21 mouse cellular contexts compared by ENCODE assay signal in genomic region chr3:41514683-41515305, GRCm38 (mm10). TPM values are rescaled to one million over a fixed set of nuclear protein-coding genes. Genes with fewer than 3 reads are reported as not detected.
DNase-seq lines count a peak whose midpoint lies in the region; ATAC-seq lines count a peak whose summit lies in the region.
"Had no signal": no experiment of that assay in that cellular context is flagged by ENCODE, and none has a peak within 500 bp of the region (broad histone marks: within the 10 kb centered on the region; RNA-seq: fewer than 3 reads in every experiment).

No protein-coding gene starts in this region.

- H3K4me2 ChIP-seq in hindbrain, embryonic 11.5 days (replicated peaks; ENCODE audit: low read depth, low read length) = no peak overlapping the region
- H3K4me2 ChIP-seq: forebrain, embryonic 12.5 days; heart, embryonic 12.5 days; liver, embryonic 15.5 days; midbrain, embryonic 15.5 days had no signal

- peak; percentile 29 for DNase-seq in kidney, adult 11 months
- no peak for DNase-seq in kidney, postnatal 36 days
- peak; percentile 15 for DNase-seq in lung, postnatal 36 days
- DNase-seq in lung, postnatal 4 days = no peak
- DNase-seq in hindbrain, embryonic 11.5 days (ENCODE audit: low spot score) = no peak
- DNase-seq in ovary, adult 18-20 months (ENCODE audit: low spot score) = no peak
- no peak for DNase-seq in left cerebral cortex, postnatal 10 days (ENCODE audit: extremely low spot score in 1 of 2, low spot score in 2 of 2)
- DNase-seq: adrenal gland, postnatal 36 days; cerebellum, adult 8-10 months; gastrocnemius, adult 2 months; heart, postnatal 36 days; thymus, postnatal 25 days had no signal

- 84% methylated on average over 11 of the region's 11 CpGs for WGBS in hindbrain, embryonic 11.5 days

- no peak overlapping the region for H3K9ac ChIP-seq in hindbrain, embryonic 11.5 days (ENCODE audit: low read depth, low read length)
- H3K9ac ChIP-seq: forebrain, embryonic 12.5 days; heart, embryonic 12.5 days; liver, embryonic 15.5 days; midbrain, embryonic 15.5 days had no signal

- H3K4me3 ChIP-seq in hindbrain, embryonic 11.5 days (ENCODE audit: low read depth, low read length) = no peak overlapping the region
- H3K4me3 ChIP-seq: forebrain, embryonic 12.5 days; gastrocnemius, adult 2 months; heart, embryonic 12.5 days; left cerebral cortex, adult 2 months; liver, embryonic 15.5 days; midbrain, embryonic 15.5 days had no signal

- no peaks in the 10 kb centered on the region for H3K27me3 ChIP-seq in hindbrain, embryonic 11.5 days (ENCODE audit: control insufficient read depth, insufficient read depth, low read length)
- H3K27me3 ChIP-seq: forebrain, embryonic 12.5 days; heart, embryonic 12.5 days; liver, embryonic 15.5 days; midbrain, embryonic 15.5 days had no signal

- H3K4me1 ChIP-seq in hindbrain, embryonic 11.5 days (replicated peaks; ENCODE audit: control insufficient read depth, insufficient read depth, low read length) = no peaks in the 10 kb centered on the region
- H3K4me1 ChIP-seq: forebrain, embryonic 12.5 days; liver, embryonic 15.5 days; midbrain, embryonic 15.5 days had no signal

- no peak overlapping the region for H3K27ac ChIP-seq in hindbrain, embryonic 11.5 days (ENCODE audit: low read depth, low read length)
- H3K27ac ChIP-seq: forebrain, embryonic 12.5 days; gastrocnemius, adult 2 months; hindbrain, postnatal 0 days; kidney, postnatal 0 days; left cerebral cortex, adult 2 months; liver, embryonic 15.5 days; midbrain, embryonic 15.5 days had no signal

- intact Hi-C loops in left cerebral cortex, postnatal 10 days (cut with DNase I) = no loop called here

- peak; percentile 81 for ATAC-seq in megakaryocyte progenitor cell, adult 5-6 weeks (replicated peaks; ENCODE audit: poor library complexity)
- ATAC-seq in hindbrain, embryonic 11.5 days (ENCODE audit: low FRiP score) = no peak
- ATAC-seq: hindbrain, postnatal 0 days; midbrain, embryonic 15.5 days had no signal

- H3K36me3 ChIP-seq in hindbrain, embryonic 11.5 days (ENCODE audit: control insufficient read depth, insufficient read depth, low read length) = no peaks in the 10 kb centered on the region
- H3K36me3 ChIP-seq: forebrain, embryonic 12.5 days; G1E; heart, embryonic 12.5 days; liver, embryonic 15.5 days; midbrain, embryonic 15.5 days had no signal

- no peaks in the 10 kb centered on the region for H3K9me3 ChIP-seq in hindbrain, embryonic 11.5 days (ENCODE audit: control insufficient read depth, low read length)
- H3K9me3 ChIP-seq: forebrain, embryonic 12.5 days; G1E; heart, embryonic 12.5 days; liver, embryonic 15.5 days; midbrain, embryonic 15.5 days had no signal

RNA-seq across cellular contexts. Expression of gene Jade1, which starts 40.7 kb away (rescaled TPM):
- 45.3 and 47.8 TPM in 2 replicates for total RNA-seq in megakaryocyte progenitor cell, adult 5-6 weeks (2015)
- total RNA-seq in megakaryocyte progenitor cell, adult 5-6 weeks (2017) = 34.6 and 38.7 TPM in 2 replicates
- 12.1 and 13.0 TPM in 2 replicates for polyA plus RNA-seq in hindbrain, embryonic 11.5 days (2014; fragmentation: Nextera tagmentation; extraction: Ambion mirVana)
- total RNA-seq in left cerebral cortex, postnatal 10 days (2021) = 10 to 100 TPM; 23.0 to 25.3 TPM

Comparison
In these comparisons a context has a peak if more than half of its experiments do, and no peak if none do; other contexts are left out.
1. DNase-seq: peak in kidney, adult 11 months (single experiment) and lung, postnatal 36 days (single experiment); none in kidney, postnatal 36 days (0 of 2), lung, postnatal 4 days (0 of 2), hindbrain, embryonic 11.5 days (single experiment), ovary, adult 18-20 months (single experiment) and left cerebral cortex, postnatal 10 days (0 of 2).